Mouse (Mus musculus) mouse trophoblast stem cell (cell line): ENCODE data around the gene Cd2bp2.

Experiments used
- in situ Hi-C, 2 experiments: fragments of 300-500 bp; cut with MseI, MboI; formaldehyde crosslinking; loops; 2 replicates in 1 of 2; 3 replicates in 1 of 2; pipeline ENCODE4 v1.15.1; 2025

Gene Cd2bp2

DNA sequence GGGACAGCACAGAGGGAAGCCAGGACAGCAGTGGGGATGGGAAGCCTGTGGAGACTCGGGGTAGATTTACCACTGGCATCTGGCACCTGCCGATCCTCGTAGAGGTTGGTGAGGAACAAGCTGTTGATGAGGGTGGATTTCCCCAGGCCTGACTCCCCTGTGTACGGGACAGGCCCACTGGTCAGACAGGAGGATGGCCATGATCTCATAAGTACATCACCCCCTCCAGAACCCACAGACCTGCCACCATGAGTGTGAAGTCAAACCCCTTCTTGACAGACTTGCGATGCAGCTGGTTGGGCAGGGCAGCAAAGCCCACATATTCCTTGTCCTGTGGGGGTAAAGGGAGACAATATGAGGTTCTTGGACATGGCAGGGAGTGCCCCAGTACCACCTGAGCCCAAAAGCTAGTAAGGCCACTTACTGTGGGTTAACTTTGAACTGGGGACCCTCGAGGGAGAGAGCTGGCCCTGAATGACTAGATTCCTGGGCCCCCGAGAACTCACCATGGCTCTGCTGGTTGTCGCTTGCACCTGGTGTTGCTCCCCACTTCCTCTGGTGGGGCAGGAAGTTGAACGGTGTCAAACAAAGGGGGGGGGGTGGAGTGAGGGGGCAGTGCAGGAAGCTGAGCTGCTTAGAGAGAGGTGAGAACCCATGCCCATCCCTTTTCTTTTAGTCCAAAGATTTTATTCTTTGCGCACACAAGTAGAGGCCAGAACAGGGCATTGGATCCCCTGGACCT is 22.2 kb upstream of the Cd2bp2 start:
- in situ Hi-C loops: no loop called here

DNA sequence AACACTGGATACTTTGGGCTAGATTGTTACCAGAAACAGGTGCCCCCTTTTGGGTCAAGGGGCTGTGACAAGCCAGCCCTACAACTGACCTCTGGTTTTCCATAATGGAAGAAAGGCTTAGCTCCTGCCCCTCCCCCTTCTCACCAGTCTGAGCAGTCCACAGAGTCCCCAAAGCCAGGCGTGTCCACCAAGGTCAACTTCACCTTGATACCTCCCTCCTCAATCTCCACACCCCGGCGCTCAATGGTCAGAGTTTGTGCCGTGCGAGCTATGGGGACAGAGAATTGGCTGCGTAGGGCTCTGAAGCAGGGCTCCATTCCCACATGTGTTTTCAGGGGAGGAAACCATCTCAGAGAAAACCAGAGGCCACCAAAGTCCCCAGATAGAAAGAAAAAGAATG is 21.6 kb upstream of the Cd2bp2 start:
- in situ Hi-C loops: no loop called here

DNA sequence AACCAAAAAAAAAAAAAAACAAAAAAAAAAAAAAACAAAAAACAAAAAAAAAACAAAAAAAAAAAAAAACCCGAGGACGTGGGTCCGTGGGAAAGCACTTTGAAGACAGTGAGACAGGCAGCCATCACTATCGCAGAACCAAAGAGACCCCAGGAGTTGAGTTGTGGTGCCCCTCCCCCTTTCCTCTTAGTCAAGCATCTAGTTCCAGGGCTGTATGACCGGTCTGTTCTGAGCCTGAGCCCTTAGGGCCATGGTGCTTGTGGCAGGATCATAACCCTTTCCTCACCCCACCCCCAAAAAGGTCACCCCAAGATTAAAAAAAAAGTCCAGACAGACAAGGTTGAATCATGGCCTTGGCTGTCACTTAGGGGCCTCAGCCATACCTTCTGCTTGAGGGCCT is 20.5 kb upstream of the Cd2bp2 start:
- in situ Hi-C loops: no loop called here

DNA sequence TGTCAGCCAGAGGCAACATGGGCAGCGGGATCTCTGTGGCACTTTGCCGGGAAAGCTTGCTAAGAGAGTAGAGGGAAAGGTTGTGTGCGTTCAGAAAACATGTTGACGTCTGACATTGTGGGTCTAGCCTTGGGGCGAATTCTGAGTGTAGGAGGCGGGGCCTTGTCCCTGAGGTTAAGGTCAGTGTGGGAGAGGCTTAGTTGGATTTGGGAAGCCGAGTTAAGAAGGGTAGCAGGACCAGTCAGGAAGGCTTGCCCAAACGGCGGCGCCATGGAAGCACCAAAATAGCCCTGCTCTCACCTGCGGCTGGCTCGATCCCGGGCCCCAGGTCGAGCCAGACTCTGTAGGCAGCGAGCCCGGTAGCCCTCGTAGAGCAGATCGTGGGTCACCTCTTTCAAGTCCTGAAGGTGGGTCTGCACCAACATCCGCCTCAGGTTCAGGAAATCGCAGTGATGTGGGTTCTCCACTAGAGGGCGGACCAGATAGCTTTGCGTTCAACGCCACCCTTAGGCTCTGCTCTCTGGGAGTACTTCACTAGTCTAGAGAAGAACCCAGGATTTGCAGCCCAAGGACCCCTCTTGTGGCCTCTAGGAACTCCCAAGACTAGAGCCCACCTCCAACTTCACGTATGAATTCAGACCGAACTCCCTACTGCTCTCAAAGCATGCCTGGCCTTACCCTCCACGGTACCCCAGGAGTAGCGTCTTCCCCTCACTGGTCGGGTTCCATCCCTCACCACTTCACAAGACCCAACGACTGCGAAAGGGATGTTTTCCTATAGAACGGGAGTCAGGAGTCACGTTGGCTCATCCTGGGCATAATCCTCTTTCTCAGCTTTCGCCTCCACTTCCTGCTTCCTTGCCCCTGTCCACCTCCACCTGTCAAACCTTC is 19.4 kb upstream of the Cd2bp2 start:
- in situ Hi-C loops: no loop called here

DNA sequence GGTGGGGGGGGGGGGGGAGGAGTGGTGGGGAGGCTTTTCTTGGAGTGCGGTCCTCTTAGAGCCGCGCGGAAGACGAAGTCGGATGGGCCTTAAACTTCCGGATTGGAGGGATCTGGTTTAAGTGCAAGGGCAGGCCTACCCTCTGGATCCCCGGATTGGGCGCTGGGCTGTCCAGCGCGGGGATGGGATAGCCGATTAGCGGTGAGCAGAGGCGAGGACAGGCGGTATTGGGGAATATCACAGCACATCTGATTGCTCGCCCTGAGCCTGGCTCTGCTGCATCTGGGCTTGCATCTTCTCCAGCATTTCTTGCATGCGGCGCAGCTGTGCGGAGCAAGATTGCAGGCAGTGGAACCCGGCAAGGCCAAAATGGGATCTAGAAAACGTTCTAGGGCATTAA is 18.7 kb upstream of the Cd2bp2 start:
- in situ Hi-C loops: no loop called here

DNA sequence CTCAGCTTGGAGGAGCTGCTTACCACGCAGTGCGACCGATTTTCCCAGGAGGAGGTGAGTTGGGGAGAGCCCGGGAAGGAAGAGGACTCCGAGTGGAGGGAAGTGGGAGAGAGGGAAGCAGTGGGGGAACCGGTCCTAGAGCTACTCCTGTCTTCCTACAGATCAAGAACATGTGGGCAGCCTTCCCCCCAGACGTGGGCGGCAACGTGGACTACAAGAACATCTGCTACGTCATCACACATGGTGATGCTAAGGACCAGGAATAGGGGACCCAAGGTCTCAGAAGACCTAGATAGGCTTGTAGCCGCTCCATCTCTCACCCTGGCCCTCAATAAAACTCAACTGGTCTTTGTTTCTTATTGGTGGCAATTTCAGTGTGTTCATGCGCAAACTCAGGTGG is 18.1 kb upstream of the Cd2bp2 start:
- in situ Hi-C loops: no loop called here

DNA sequence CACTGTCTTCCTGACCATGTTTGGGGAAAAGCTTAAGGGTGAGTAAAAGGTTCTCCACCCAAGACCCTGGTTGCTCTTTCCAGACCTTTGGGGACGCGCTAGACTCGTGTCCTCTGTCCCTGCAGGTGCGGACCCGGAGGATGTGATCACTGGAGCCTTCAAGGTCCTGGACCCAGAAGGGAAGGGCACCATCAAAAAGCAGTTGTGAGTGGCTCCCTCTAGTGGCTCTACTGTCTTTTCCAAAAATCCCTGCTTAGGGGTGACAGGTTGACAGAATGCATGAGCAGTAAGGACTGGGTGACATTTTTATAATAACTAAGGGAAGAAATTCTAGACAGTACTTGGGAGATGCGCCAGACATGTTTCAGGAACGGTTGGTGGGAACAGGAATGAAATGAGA is 17.6 kb upstream of the Cd2bp2 start:
- in situ Hi-C loops: no loop called here

DNA sequence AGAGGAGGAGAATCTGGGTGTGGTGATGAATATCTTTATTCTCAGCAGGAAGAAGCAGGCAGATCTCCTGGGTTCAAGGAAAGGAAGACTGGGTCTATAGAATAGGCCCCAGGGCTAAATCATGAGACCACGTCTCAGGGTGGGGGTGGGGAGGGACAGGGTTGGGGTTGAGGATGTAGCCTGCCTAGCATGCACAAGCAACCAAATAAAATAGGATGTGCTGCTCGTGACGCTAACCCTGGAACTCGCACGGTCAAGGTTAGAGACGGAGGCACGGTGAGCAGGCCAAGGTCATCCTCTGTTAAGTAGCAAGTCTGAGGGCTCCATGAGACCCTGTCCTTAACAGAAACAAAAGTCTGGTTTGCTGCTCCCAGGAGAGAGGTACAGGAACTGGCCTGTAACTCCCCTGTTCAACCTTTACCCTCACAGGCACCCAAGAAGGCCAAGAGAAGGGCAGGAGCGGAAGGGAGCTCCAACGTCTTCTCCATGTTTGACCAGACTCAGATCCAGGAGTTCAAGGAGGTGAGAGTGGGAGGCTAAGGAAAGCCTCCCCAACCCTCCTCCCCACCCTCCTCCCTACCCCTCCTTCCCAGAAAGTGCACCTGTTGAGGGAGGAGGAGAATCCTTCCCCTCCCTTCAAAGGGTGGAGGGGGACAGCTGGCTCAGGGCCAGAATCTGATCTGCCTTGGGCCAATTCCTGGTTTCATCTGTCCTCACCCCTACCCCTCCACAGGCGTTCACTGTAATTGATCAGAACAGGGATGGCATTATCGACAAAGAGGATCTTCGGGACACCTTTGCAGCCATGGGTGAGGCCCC is 16.8 kb upstream of the Cd2bp2 start:
- in situ Hi-C loops: no loop called here

DNA sequence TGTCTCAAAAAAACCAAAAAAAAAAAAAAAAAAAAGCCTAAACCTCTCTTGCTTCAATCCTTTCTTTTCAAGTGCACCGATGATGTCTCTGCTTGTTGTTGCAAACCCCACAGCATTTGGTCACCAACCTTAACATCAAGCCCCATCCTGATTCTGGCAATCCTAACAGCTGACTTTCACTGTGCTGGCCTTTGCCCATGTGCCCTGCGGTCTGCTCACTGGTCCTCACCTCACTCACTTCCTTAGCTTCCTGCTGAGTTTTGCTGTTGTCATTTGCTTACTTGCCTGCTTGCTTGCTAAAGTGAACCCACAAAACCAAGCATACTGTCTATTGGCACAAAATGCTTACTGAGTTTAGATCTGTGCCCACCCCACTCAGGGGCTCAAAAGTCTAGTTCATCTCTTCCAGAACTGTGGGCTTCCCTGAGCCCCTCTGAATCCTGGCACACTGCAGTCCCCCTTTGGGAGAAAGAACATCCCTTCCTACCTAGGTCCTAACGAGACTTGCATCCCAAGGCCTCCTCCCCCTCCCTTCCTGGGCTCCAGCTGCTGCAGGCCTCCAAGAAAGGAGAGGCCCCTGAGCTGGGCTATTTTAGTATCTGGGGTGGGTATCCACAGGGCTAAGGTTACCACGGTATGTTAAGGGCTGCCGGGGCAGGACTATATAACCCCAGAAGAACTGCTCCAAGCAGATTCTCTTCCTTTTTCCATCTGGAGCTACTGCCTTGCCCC is 15.3 kb upstream of the Cd2bp2 start:
- in situ Hi-C loops: no loop called here

DNA sequence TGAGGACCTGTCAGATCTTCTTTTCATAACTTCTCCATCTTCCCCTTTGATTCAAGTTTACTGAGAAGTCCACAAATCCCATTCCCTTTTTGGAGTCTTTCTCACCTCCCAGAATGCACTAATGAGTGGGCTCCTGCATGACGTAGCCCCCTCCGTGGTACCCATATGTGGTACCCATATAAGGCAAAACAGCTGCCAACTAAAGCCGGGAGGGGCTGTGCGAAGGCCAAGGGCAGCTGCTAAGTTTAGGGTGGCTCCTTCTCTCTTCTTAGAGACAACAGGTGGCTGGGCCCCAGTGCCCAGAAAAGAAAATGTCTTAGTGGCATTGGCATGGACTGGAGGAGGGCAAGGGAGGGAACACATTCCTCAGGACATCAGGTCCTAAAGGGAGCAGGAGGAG is 14.4 kb upstream of the Cd2bp2 start:
- in situ Hi-C loops: no loop called here

DNA sequence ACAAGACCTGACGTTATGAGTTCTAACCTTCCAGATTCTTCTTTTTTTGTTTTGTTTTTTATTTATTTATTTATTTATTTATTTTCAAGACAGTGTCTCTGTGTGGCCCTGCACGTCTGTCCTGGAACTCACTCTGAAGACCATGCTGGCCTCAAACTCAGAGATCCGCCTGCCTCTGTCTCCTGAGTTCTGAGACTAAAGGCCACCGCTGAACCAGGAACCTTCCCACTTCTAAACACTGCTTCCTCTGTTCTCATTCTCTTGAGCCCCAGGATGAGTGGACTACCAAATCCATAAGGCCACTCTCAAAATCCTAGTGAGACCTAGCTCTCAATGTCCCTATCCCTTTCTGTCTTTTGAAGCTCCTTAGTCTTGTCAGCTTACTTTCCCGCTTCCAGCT is 14.0 kb upstream of the Cd2bp2 start:
- in situ Hi-C loops: no loop called here

DNA sequence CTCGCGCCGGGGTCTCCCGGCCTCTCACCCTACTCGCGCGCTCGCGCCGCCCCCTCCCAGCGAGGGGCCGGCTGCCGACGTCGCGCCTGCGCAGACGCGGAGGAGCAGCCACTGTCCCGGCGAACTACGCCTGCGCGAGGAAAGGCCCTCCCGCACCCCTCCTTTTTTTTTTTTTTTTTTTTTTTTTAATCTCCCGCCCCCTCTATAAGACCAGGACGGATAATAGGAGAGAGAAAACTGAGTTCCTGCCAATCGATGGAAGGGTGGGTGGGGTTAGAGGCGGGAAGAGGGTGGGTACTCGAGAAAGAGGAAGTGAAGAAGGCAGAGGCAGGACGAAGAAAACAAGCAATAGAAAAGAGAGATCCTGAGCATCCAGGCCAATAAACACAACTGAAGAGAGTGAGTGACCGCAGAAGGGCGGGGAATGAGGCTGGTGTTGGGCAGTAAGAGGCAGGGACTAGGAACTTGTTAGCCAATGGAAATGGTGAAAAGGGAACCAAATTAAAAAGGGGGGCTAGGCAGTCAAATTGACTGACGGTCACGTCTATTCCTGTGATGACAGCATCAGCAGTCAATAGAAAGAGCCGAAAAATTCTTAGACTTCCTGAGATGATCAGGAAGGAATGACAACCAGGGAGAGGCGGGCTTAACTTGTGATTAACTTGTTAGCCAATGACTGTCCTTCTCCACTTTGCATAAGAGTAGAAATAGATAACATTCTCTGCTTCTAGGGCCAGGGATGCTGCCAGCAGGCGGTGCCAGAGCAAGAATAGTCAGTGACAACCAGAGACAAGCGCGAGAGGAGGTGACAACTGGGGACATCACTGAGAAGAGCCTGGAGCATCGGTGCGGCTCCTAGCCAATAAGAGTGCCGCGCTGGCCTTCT is 12.9 kb upstream of the Cd2bp2 start, which contains the start of gene Mylpf:
Gene Mylpf (plus strand): TSS at position 338 of the 886 bp plus-strand sequence.
- in situ Hi-C loops: no loop called here

DNA sequence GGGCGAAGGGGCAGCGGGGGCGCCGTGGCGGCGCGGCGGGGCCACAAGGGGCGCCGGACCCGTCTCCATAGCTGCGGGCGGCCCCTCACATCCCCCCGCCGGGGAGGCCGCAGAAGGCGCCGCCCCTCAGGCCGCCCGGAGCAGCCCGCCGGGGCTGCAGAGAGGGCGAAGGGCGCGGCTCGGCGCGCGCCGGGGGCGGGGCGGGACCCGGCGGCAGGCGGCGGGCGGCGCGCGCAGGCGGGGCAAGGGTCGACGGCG is 12.4 kb upstream of the Cd2bp2 start, which contains the start of gene Tbc1d10b:
Gene Tbc1d10b (minus strand): TSS at position 174 of the 258 bp plus-strand sequence.
- in situ Hi-C loops: no loop called here

DNA sequence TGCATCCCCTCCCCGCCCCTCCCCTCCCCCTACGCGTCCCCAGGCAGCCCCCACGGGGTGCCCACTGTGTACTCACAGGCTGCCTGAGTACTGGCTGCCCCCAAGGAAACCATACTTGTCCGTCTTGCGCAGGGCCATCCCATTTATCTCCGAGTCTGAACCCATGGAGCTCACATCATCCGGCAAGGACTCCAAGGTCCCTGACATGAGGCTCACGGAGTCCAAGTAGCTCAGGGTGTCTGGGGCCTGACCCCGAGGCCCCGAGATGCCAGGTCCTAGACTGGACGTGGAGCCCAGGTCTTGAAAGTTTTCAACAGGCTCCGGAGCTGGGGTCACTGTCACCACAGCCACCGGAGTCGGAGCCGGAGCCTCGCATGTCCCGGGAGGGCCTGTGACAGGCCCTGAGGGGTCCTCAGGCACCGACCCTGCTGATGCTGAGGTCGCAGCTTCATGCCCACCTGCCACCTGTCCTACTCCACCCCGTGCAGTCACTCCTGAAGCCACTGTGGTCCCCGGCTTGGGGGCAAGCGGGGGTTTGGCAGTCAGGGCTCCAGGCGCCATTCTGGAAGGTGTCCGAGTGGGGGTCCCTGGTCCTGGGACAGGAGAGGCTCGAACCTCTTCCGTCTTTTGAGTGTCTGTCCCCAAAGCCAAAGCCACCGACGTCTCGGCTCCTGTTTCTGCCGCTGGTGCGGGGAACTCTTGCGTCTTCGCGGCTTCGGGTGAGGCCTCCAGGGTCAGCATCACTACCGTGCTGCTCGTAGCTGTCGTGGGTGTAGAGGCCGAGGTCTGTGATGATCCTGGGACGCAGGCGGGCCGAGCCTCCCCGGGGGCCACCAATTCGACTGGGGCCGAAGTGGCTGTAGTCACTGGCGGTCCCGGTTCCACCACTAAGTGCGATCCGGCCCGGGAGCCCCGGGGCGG is 11.8 kb upstream of the Cd2bp2 start:
- in situ Hi-C loops: no loop called here

DNA sequence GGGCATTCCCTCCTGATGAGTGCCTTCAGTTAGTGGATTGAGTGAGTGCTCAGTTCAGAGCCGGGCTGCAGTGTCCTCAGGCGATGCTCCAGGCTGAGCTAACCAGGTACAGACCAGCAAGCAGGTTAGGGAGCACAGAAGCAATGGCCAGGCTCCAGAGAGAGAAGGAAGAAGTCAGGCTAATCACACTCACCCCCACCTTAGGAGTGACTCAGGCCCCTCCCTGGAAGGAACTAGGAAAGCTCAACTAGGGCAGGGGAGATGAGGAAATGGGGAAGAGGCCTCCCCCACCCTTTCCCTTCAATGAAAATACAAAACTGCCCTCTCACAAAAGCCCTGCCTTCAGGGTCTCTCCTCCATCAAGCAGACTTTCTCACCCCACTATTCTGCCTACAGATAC is 10.8 kb upstream of the Cd2bp2 start:
- in situ Hi-C loops: no loop called here

DNA sequence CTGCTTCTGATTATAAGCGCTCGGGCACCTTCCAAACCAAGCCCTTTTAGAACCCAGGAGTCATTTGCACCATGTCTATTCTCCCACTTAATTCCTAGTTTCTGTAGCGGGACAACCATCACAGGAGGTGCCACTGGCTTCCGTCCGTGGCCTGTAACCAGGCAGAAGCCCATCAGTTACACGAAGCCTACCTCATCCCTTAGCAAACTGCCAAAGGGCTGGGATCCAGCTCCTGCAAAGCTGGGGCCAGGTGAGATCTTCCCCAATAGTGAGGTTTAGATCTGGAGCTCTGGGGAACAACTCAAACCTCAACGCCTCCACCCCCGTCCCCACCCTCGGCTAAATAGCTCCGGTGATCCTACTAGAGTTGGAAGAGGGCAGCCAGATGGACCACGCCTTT is 634 bp upstream of the Cd2bp2 start:
- in situ Hi-C loops: no loop called here

DNA sequence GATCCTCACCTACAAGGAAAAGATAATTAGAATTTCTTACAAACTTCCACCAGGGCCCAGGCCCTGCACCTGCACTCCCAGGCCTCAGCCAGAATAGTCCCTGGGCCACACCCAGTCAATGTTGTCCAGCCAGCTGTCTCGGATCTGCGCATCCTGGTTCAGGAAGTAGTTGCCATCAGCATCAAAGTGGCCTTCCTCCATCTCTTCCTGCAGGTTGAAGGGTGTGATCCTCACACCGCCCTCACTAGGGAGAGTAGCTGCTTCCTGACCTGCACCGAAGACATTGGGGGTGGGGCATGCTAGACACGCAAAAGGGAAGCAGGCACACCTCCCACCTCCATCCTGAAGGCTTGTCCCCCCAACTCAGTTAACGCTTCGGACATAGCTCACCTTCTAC is 1.2 kb downstream of the Cd2bp2 start:
- in situ Hi-C loops: no loop called here

DNA sequence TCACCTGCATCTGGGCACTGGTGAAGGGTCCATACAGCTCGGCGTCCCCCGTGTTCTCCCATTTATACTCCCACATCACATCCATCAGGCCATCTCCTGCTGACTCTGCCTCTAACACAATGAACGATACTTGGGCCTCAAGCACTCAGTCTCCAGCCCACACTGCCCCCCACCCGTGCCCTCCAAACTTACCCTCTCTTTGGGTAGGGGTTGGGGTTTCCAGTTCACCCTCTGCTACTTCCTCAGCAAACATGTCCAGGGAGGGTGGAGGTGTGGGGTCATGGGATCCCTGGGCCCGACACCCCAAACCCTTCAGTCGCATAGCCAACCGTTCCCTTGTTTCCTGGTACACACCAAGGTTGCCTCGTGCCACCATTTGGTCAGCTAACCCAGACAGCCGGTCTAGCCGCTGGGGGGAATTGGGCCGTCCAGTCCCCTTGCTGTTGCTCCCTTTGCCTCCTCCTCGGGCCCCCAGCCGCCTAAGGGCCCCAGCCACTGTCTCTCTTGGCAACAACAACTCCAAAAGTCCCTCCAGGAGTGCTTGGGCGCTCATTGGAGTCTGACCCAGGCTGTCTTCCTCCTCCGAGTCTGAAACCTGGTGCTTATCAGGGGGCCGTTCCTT is 1.7 kb downstream of the Cd2bp2 start:
- in situ Hi-C loops: no loop called here

DNA sequence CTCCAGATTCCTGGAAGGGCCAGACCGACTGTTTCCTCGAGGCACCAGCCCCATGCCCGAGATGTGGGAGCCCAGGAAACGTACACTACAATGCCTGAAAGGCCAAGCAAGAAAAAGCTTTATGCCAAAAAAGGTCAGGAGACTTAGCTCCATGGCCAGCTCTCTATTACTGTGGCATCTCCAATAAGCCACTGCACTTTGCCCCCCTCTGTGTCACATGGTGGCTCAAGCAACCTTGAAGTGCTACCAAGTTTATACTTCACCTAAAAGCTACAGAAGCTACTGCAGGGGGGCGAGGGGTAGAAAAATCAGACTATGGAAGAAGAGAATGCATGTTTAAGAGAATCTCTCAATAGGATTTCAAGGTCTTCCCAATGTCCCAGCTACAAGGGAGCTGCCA is 2.9 kb downstream of the Cd2bp2 start:
- in situ Hi-C loops: no loop called here
